Mouse (Mus musculus) frontal cortex, adult (tissue): ENCODE results near the gene Lzts2.
"Not testable (repeated sequence)": the region's sequence is repeated elsewhere in the genome, so short reads cannot be mapped to it uniquely, and the experiment has no call there.

ENCODE experiments used
- ATAC-seq: cut with Nextera tagmentation; 2 replicates; pipeline ENCODE4 v1.9.2; 2017; ENCODE audit warnings: mild to moderate bottlenecking, moderate library complexity, mixed read lengths; ENCODE audit not compliant: low TSS enrichment

The Lzts2 gene

GRCm38 (mm10) chr19:45025937-45026568, 11.8 kb downstream of the Lzts2 start:
- ATAC-seq, result no peak

DNA sequence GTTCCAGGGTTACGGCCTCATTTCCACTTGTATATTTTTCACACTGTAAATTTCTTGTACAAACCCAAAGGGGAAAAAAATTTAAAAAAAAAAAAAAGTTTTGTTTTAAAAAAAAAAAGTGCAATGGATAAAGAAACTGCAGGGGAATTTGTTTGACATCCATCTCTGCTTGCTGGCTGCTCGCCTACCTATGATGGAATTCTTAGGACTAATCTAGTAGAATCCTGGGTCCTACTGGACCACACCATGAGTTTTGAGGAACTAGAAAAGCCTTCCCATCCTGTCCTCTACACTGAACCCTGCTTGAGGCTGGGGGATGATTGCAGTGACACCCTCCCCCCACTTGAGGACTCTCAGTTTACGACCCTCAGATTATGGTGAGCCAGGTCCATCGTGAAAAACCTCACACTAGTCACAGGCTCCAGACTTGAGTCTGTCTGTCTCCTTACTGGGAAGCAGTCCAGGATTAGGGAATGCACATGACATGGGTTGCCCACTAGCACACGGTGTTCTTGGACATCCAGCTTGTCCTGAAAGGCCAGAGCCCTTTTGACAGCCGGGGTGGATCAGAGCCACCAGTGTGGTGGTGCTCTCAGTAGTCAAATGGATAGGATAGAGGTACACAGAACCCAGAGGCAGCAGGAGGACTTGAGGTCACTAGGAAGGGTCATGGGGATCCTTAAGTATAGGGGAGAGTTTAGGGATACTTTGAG, 12.9 kb downstream of the Lzts2 start:
- ATAC-seq, result no peak

GRCm38 (mm10) chr19:45027848-45028247, 13.6 kb downstream of the Lzts2 start:
- ATAC-seq, result peak; percentile 32; the same call in 1 of the 2 replicates

DNA sequence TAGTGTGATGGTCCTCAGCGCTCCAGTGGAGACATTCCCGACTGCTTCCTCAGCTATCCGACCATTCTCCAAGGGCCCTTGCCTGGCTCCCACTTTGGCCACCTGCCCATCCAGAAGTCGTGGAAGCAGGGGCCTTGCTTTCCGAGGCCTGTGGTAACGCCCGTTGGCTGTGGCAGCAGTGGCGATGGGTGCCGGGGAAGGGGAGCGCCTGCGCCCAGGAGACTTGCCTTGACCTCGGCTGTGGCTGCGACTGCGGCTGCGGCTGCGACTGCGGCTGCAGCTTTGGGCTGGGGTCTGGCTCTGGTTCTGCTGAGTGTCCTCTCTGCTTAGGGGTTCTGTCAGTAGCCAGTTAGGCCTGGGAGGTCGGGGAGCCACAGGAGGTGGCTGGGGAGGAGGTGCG, 14.5 kb downstream of the Lzts2 start:
- ATAC-seq, result no peak

DNA sequence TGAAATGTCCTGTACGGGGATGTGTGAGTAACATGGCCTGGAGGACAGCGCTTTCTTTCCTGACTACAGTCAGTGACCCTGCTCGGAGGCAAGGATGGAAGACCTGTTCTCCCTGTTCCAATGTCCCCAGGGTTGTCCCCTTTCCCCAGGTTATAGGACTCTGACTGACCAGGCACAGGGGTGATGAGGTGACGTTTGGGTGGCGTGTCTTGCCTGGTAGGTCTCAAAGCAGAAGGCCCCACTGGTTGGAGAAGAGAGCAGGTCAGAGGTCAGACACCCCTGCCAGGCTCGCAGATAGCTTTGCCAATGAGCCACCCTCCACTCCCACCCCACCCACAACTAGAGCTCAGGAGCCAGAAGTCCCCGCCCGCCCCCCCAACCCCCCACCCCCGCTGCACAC, 15.4 kb downstream of the Lzts2 start:
- ATAC-seq, result no peak

- no peak for ATAC-seq
These were observed 15.9 kb downstream of the Lzts2 start for GRCm38 (mm10) chr19:45030111-45030510.

DNA sequence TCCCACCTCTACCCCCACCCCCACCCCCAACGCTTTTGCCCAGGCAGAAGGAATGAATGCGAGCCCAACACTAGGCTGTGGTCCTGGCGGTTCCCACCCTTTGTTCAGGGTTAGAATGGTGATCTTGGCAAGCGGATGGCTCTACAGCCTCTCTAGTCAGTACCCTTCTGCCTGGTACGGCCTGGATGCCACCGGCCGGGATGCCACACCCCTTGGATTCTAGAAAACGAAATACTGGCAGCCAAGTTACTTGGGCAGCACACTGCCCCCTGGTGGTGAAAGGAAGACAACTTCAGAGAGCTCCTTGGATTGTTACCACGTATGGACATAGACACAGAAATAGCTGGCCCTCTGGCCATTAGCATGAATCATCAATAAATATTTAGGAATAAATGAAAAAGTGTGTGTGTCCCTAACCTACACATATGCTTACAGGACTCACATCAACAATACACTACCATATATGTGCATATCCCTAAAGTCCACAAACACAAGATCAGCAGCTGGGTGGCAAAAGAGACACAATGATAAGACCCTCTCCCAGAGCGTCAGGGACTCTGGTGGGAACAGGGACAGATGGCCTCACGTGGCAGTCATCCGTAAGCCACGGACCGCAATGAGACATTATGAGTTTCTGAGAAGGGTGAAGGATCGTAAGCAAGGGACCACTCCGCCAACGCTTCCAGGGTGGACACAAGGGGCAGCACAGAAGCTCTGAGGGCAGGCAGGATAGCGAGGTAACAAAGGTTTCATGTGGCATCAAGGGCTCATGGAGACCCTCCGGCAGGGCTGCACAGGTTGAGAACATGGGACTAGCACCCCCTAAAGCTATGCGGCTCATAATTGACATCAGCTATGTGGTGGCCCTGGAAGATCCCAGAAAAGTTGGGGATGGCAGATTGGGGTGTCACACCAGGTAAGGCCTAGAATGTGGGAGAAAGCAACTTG, 16.8 kb downstream of the Lzts2 start:
- ATAC-seq, result peak; percentile 40

GRCm38 (mm10) chr19:45031780-45032179, 17.6 kb downstream of the Lzts2 start:
- peak; percentile 60 for ATAC-seq

GRCm38 (mm10) chr19:45032570-45033332, 18.5 kb downstream of the Lzts2 start:
- ATAC-seq, result no peak

DNA sequence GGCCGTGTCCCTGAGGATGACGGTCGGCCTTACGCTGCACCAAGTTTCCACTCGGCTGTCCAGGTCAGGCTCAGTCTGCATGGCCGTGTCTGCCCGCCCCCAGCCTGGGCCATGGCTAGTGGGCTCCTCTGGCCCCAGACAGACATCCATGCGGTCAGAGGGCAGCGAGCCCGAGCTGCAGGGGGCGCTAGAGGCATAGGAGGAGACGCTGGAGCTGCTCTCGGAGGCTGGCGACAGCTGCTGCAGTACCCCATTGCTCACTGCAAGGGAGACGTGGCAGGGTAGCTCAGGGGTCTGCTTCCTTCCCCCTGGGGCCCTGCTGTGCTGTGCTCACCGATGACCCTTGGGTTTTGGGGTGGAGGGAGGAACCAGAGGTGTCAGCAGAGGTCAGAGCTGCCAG, 22.7 kb downstream of the Lzts2 start:
- no peak for ATAC-seq

DNA sequence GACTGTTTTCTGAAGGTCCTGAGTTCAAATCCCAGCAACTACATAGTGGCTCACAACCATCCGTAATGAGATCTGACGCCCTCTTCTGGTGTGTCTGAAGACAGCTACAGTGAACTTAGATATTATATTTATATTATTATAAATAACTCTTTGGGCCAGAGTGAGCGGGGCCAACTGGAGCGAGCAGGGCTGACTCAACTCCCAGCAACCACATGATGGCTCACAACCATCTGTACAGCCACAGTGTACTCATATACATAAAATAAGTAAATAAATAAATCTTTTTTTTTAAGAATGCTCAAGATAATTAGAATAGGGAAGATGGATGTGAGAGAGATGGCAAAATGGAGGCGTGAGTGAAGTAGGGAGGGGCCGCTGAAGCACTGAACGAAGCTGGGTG, 24.0 kb downstream of the Lzts2 start:
- not testable (repeated sequence) for ATAC-seq

GRCm38 (mm10) chr19:45040214-45040613, 26.0 kb downstream of the Lzts2 start:
- ATAC-seq, result no peak

- no peak for ATAC-seq
These were observed 30.2 kb downstream of the Lzts2 start for GRCm38 (mm10) chr19:45044389-45044927.

DNA sequence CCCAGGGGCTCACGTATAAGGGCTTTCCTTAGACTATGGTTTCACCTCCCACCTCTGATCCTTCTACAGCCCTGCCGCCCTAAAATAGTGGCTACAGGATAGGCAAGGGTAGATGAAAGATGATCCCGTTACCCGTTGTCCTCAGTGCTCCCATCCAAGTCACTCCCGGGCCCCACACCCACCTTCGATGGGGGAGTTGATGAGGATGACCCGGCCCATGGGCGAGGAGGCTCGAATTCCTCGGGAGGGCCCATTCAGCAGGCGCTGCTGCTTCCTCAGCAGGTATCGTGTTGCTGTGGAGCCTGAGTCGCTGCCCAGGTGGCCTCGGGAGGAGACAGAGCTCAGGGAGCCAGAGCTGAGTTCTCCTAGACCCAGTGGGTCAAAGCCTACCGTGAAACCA, 31.0 kb downstream of the Lzts2 start:
- no peak for ATAC-seq

GRCm38 (mm10) chr19:45045651-45046050, 31.4 kb downstream of the Lzts2 start, which contains the start of gene Pdzd7:
Gene Pdzd7, minus strand, starts transcription at chr19:45045717.
- ATAC-seq, result no peak

DNA sequence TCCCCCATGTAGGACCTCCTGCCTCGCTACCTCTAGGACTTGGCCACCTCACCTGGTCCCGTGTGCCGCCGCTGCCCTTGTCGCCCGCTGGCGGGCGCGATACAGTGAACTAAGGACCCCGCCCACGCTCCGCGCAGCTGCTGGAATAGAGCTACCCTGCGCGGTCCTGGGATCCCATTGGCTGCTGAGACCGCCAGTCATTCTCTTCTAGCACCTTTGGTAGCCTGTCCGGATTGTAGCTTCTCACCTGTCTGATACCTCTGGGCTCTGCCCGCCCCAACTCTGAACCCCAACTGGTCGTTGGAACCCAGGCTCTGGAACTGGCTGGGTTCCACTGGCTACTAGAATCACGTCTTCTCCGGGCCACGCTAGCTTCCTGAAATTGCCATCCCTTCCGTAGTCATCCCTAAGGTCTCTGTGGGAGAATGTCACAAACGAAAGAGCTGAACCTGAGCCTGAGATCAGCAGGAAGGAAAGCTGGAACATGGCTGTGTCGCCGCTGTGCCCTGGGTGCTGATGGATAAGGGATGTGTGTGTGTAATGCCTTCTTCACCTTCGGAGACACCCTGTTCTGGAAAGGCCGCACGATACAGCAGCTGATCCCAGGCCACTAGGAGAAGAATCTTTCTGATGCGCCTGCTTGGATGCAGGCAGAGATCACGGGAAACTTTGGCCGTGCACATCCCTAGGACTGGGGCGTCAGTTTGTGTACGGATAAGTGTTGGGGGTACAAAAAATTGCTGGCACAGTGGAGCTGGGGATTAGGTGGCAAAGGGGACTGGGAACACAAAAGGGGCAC, 32.5 kb downstream of the Lzts2 start:
- peak; percentile 17 for ATAC-seq

GRCm38 (mm10) chr19:45047417-45047934, 33.3 kb downstream of the Lzts2 start, which contains the start of gene Sfxn3:
Gene Sfxn3, plus strand, starts transcription at chr19:45047503.
- ATAC-seq, result peak; percentile 75

- peak; percentile 56 for ATAC-seq
These were observed 33.9 kb downstream of the Lzts2 start for GRCm38 (mm10) chr19:45047935-45048643.

GRCm38 (mm10) chr19:45048644-45049365, 34.6 kb downstream of the Lzts2 start:
- ATAC-seq, result no peak
